Mouse (Mus musculus) B cell, adult (primary cell): ENCODE results near the gene Srsy. TPM values are rescaled to one million over a fixed set of nuclear protein-coding genes. Genes with fewer than 3 reads are reported as not detected.

Source experiments
- total RNA-seq: library from RNA; stranded (reverse); gene quantifications from 4 replicates; pipeline ENCODE4 v1.2.4, GENCODE M21; 2023; ENCODE audit not compliant: inconsistent age

Srsy gene
- not detected in 4 replicates for total RNA-seq

GRCm38 (mm10) chrY:17937230-17937629, at the start of gene Srsy:
TSS of gene Srsy (minus strand) at chrY:17937330.

Other genes starting within 250 kb of the Srsy start
- gene Gm21904, start 91.1 kb downstream of the Srsy start, total RNA-seq, result not detected in 4 replicates
- gene Gm20772, start 62.6 kb downstream of the Srsy start, total RNA-seq, result not detected in 4 replicates
- gene Gm20831, start 62.6 kb downstream of the Srsy start, total RNA-seq, result not detected in 4 replicates
- gene Gm21764, start 124.5 kb upstream of the Srsy start, total RNA-seq, result not detected in 4 replicates
- not detected in 4 replicates for gene Ssty1, start 151.8 kb upstream of the Srsy start, total RNA-seq